Mouse (Mus musculus) hindbrain, embryonic 11.5 days (tissue): ENCODE measurements around the gene 2810006K23Rik. TPM values are rescaled to one million over a fixed set of nuclear protein-coding genes. Genes with fewer than 3 reads are reported as not detected.

ENCODE experiments used
- ATAC-seq: fragments of 200-750 bp; cut with Nextera tagmentation; 2 replicates; pipeline ENCODE4 v1.8.0; 2017; ENCODE audit warnings: mild to moderate bottlenecking, moderate TSS enrichment, moderate library complexity; ENCODE audit not compliant: low FRiP score
- DNase-seq: peaks from one replicate; pipeline ENCODE4 v3.0.0-alpha.2; 2015; ENCODE audit warnings: low spot score
- H3K27ac ChIP-seq: fragments of 300-500 bp; sonication (generic); 2 replicates; pipeline ENCODE4 v1.5.1; 2014; ENCODE audit warnings: mild to moderate bottlenecking, low read depth, low read length
- H3K27me3 ChIP-seq: fragments of 300-500 bp; sonication (generic); 2 replicates; pipeline ENCODE4 v1.6.1; 2014; ENCODE audit warnings: mild to moderate bottlenecking, low read length, moderate library complexity, mixed read lengths; ENCODE audit not compliant: control insufficient read depth, insufficient read depth
- H3K36me3 ChIP-seq: fragments of 300-500 bp; sonication (generic); 2 replicates; pipeline ENCODE4 v1.6.1; 2014; ENCODE audit warnings: mild to moderate bottlenecking, low read length, moderate library complexity, mixed read lengths; ENCODE audit not compliant: control insufficient read depth, insufficient read depth
- H3K4me1 ChIP-seq: fragments of 300-500 bp; sonication (generic); replicated peaks from 2 replicates; pipeline ENCODE4 v1.6.1; 2014; ENCODE audit warnings: low read length, mixed read lengths; ENCODE audit not compliant: control insufficient read depth, insufficient read depth
- H3K4me2 ChIP-seq: fragments of 300-500 bp; sonication (generic); replicated peaks from 2 replicates; pipeline ENCODE4 v1.6.1; 2014; ENCODE audit warnings: mild to moderate bottlenecking, low read depth, low read length
- H3K4me3 ChIP-seq: fragments of 300-500 bp; sonication (generic); 2 replicates; pipeline ENCODE4 v1.5.1; 2014; ENCODE audit warnings: low read depth, low read length
- H3K9ac ChIP-seq: fragments of 300-500 bp; sonication (generic); 2 replicates; pipeline ENCODE4 v1.6.1; 2014; ENCODE audit warnings: low read depth, low read length
- H3K9me3 ChIP-seq: fragments of 300-500 bp; sonication (generic); 2 replicates; pipeline ENCODE4 v1.6.1; 2016; ENCODE audit warnings: low read length; ENCODE audit not compliant: control insufficient read depth
- WGBS: fragments of 180-500 bp; shearing (Covaris S2); extraction: QIAGEN DNeasy Blood & Tissue Kit; methylation state at CpG from one replicate; pipeline ENCODE4 v1.1.7; 2014; 5-methylcytosine and 5-hydroxymethylcytosine counted together
- polyA plus RNA-seq: library from polyadenylated mRNA; unstranded; fragments of >200 nt; fragmentation: Nextera tagmentation; extraction: Ambion mirVana; gene quantifications from 2 replicates; pipeline ENCODE4 v1.2.1, GENCODE M21; 2014

2810006K23Rik gene
- polyA plus RNA-seq, 1 experiment from 2014 or later, result 17.4 TPM

- H3K27me3 ChIP-seq, result no peaks in the 10 kb centered on the region
- DNase-seq (peak; percentile 65), ATAC-seq (peak; percentile 13)
- H3K9me3 ChIP-seq, result no peaks in the 10 kb centered on the region
- peak overlapping the region; percentile 100 for H3K9ac ChIP-seq
- peaks cover 10% of the 10 kb centered on the region for H3K36me3 ChIP-seq
- H3K27ac ChIP-seq, result peak overlapping the region; percentile 100
- peak overlapping the region; percentile 98 for H3K4me3 ChIP-seq
- WGBS, result 30% methylated on average over 3 of the region's 3 CpGs
- peaks cover 9% of the 10 kb centered on the region for H3K4me1 ChIP-seq
- peak overlapping the region; percentile 89 for H3K4me2 ChIP-seq
These were observed 23.7 kb downstream of the 2810006K23Rik start for GRCm38 (mm10) chr5:124351604-124352003.

- DNase-seq (peak; percentile 92), ATAC-seq (peak; percentile 93)
- Histone ChIP-seq H3K4me1 (peaks cover 9% of the 10 kb centered on the region), H3K27ac (peak overlapping the region; percentile 100), H3K27me3 (no peaks in the 10 kb centered on the region), H3K4me2 (peak overlapping the region; percentile 89), H3K36me3 (peaks cover 8% of the 10 kb centered on the region), H3K9ac (peak overlapping the region; percentile 100), H3K4me3 (peak overlapping the region; percentile 98), H3K9me3 (no peaks in the 10 kb centered on the region)
- under 1% methylated on average over 21 of the region's 30 CpGs for WGBS
These were observed 24.4 kb downstream of the 2810006K23Rik start for GRCm38 (mm10) chr5:124352141-124352920.

GRCm38 (mm10) chr5:124353011-124353725 lies 25.3 kb downstream of the 2810006K23Rik start:
- H3K4me2 ChIP-seq, result peak overlapping the region; percentile 89
- H3K4me3 ChIP-seq, result peak overlapping the region; percentile 98
- ATAC-seq, result no peak
- peak; percentile 76 for DNase-seq
- no peaks in the 10 kb centered on the region for H3K27me3 ChIP-seq
- WGBS, result 0% methylated on average over 32 of the region's 32 CpGs
- peak overlapping the region; percentile 100 for H3K9ac ChIP-seq
- peak overlapping the region; percentile 100 for H3K27ac ChIP-seq
- peaks cover 9% of the 10 kb centered on the region for H3K4me1 ChIP-seq
- H3K9me3 ChIP-seq, result no peaks in the 10 kb centered on the region
- peaks cover 8% of the 10 kb centered on the region for H3K36me3 ChIP-seq

- H3K9ac ChIP-seq, result peak overlapping the region; percentile 100
- 0% methylated on average over 28 of the region's 132 CpGs for WGBS
These were observed 26.0 kb downstream of the 2810006K23Rik start for GRCm38 (mm10) chr5:124353726-124354547.

GRCm38 (mm10) chr5:124354574-124355424 lies 26.9 kb downstream of the 2810006K23Rik start:
- ATAC-seq, result no peak
- Histone ChIP-seq H3K9me3 (no peaks in the 10 kb centered on the region), H3K4me3 (peak overlapping the region; percentile 98), H3K4me2 (peak overlapping the region; percentile 60), H3K4me1 (peaks cover 9% of the 10 kb centered on the region), H3K27ac (peak overlapping the region; percentile 100), H3K9ac (peak overlapping the region; percentile 100), H3K27me3 (no peaks in the 10 kb centered on the region), H3K36me3 (no peaks in the 10 kb centered on the region)
- under 1% methylated on average over 33 of the region's 60 CpGs for WGBS
- DNase-seq, result peak; percentile 70

More at GRCm38 (mm10) chr5:124353726-124354547, 26.0 kb downstream of the 2810006K23Rik start:
- H3K4me1 ChIP-seq, result peaks cover 9% of the 10 kb centered on the region
- no peaks in the 10 kb centered on the region for H3K27me3 ChIP-seq
- H3K4me3 ChIP-seq, result peak overlapping the region; percentile 98
- no peak for ATAC-seq
- H3K4me2 ChIP-seq, result peak overlapping the region; percentile 89
- peaks cover 8% of the 10 kb centered on the region for H3K36me3 ChIP-seq
- DNase-seq, result peak; percentile 60
- no peaks in the 10 kb centered on the region for H3K9me3 ChIP-seq
- peak overlapping the region; percentile 100 for H3K27ac ChIP-seq

GRCm38 (mm10) chr5:124355425-124355959 lies 27.6 kb downstream of the 2810006K23Rik start:
- WGBS, result 6% methylated on average over 12 of the region's 12 CpGs
- peaks cover 7% of the 10 kb centered on the region for H3K4me1 ChIP-seq

GRCm38 (mm10) chr5:124356695-124357094 lies 28.8 kb downstream of the 2810006K23Rik start:
- WGBS, result 35% methylated on average over 3 of the region's 3 CpGs
- no peaks in the 10 kb centered on the region for H3K9me3 ChIP-seq
- peaks cover 2% of the 10 kb centered on the region; the same call in 1 of the 2 replicates for H3K4me1 ChIP-seq
- no peak overlapping the region for H3K27ac ChIP-seq
- H3K36me3 ChIP-seq, result no peaks in the 10 kb centered on the region
- ATAC-seq (no peak), DNase-seq (no peak)
- H3K9ac ChIP-seq, result no peak overlapping the region
- no peak overlapping the region for H3K4me2 ChIP-seq
- H3K27me3 ChIP-seq, result no peaks in the 10 kb centered on the region
- no peak overlapping the region for H3K4me3 ChIP-seq

More at GRCm38 (mm10) chr5:124355425-124355959, 27.6 kb downstream of the 2810006K23Rik start:
- Histone ChIP-seq H3K4me3 (peak overlapping the region; percentile 98), H3K4me2 (peak overlapping the region; percentile 60), H3K9me3 (no peaks in the 10 kb centered on the region), H3K27me3 (no peaks in the 10 kb centered on the region), H3K9ac (peak overlapping the region; percentile 100; the same call in 1 of the 2 replicates), H3K36me3 (no peaks in the 10 kb centered on the region), H3K27ac (no peak overlapping the region)
- no peak for DNase-seq
- no peak for ATAC-seq
